Mouse (Mus musculus) kidney, embryonic 16.5 days (tissue): ENCODE measurements at regions not wholly inside any gene's neighbourhood (a gene's known extent, or its start where the extent isn't known, plus 50 kb on each side); places are given as distances from the start of the nearest gene placed in this dataset.

Source experiments
- ATAC-seq: fragments of 200-750 bp; cut with Nextera tagmentation; 2 replicates; pipeline ENCODE4 v1.8.0; 2017; ENCODE audit warnings: moderate TSS enrichment; ENCODE audit not compliant: low FRiP score, low TSS enrichment
- H3K27ac ChIP-seq: fragments of 300-500 bp; sonication (generic); 2 replicates; pipeline ENCODE4 v1.5.1; 2014; ENCODE audit warnings: low read length
- H3K27me3 ChIP-seq: fragments of 300-500 bp; sonication (generic); 2 replicates; pipeline ENCODE4 v1.6.1; 2014; ENCODE audit warnings: low read length, control low read depth, mixed read lengths; ENCODE audit not compliant: insufficient read depth
- H3K36me3 ChIP-seq: fragments of 300-500 bp; sonication (generic); 2 replicates; pipeline ENCODE4 v1.6.1; 2014; ENCODE audit warnings: low read length, control low read depth, mixed read lengths; ENCODE audit not compliant: insufficient read depth
- H3K4me1 ChIP-seq: fragments of 300-500 bp; sonication (generic); 2 replicates; pipeline ENCODE4 v1.6.1; 2014; ENCODE audit warnings: low read length, control low read depth, mixed read lengths; ENCODE audit not compliant: insufficient read depth
- H3K4me2 ChIP-seq: fragments of 300-500 bp; sonication (generic); replicated peaks from 2 replicates; pipeline ENCODE4 v1.6.1; 2014; ENCODE audit warnings: low read depth, low read length
- H3K4me3 ChIP-seq: fragments of 300-500 bp; sonication (generic); 2 replicates; pipeline ENCODE4 v1.5.1; 2014; ENCODE audit warnings: mild to moderate bottlenecking, low read length
- H3K9ac ChIP-seq: fragments of 300-500 bp; sonication (generic); replicated peaks from 2 replicates; pipeline ENCODE4 v1.6.1; 2014; ENCODE audit warnings: low read length
- H3K9me3 ChIP-seq: fragments of 300-500 bp; sonication (generic); 2 replicates; pipeline ENCODE4 v1.6.1; 2016; ENCODE audit warnings: low read length, control low read depth
- WGBS: fragments of 180-500 bp; shearing (Covaris S2); extraction: QIAGEN DNeasy Blood & Tissue Kit; methylation state at CpG from one replicate; pipeline ENCODE4 v1.1.7; 2014; 5-methylcytosine and 5-hydroxymethylcytosine counted together

GRCm38 (mm10) chr7:95734587-95734986 is 436.5 kb upstream of the Tenm4 start:
- Histone ChIP-seq H3K4me2 (no peak overlapping the region), H3K36me3 (no peaks in the 10 kb centered on the region), H3K4me1 (0 out of 2 replicates have a peak, but pooled peaks cover 6% of the 10 kb centered on the region), H3K9me3 (no peaks in the 10 kb centered on the region), H3K9ac (no peak overlapping the region), H3K27ac (no peak overlapping the region), H3K4me3 (no peak overlapping the region), H3K27me3 (no peaks in the 10 kb centered on the region)
- ATAC-seq: no peak
- WGBS: 55% methylated on average over 5 of the region's 5 CpGs

DNA sequence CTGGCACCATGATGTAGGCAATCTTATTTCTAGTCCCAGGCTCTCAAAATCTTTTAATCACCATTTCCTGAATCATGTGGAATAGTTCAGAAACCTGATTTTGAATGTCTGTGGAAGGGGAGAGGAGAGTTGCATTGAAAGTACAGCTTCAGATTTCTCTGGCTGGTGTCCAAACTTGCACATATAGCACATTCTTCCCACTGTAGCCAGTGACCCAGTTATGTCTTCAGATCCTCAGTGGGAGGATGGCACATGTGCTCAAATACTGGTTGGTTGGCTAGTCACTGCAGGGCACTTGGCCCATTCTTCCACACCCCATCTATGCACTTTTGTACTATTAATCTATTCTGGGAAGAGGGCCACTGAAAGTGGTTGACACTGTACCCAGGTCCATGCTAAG is 434.3 kb upstream of the Tenm4 start:
- H3K4me3 ChIP-seq: no peak overlapping the region
- no peaks in the 10 kb centered on the region for H3K36me3 ChIP-seq
- no peaks in the 10 kb centered on the region for H3K9me3 ChIP-seq
- H3K27me3 ChIP-seq: no peaks in the 10 kb centered on the region
- H3K4me1 ChIP-seq: 0 out of 2 replicates have a peak, but pooled peaks cover 6% of the 10 kb centered on the region
- no peak overlapping the region for H3K27ac ChIP-seq
- H3K4me2 ChIP-seq: no peak overlapping the region
- H3K9ac ChIP-seq: no peak overlapping the region
- no peak for ATAC-seq

DNA sequence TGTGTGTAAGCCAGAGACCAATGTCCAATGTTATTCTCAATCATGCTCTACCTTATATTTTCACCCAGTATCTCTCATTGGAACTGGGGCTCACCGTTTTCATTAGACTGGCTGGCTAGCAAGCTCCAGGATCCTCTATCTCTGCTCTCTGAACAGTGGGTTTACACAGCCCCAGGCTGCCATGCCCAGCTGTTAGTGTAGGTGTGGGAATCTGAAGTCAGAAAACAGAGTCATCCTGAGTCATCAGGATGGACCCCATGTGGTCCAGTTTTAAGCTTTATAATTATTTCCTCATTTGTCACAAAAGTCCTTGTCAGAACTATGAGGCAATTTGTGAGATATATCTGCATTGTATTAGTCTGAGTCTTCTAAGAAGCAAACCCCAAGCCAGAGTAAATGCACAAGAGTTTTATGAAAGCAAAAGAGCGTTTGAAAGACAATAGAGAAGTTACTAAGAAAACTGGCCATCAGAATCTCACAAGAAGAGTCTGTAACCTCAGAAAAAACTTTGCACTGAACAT is 432.3 kb upstream of the Tenm4 start:
- ATAC-seq: no peak
- H3K36me3 ChIP-seq: no peaks in the 10 kb centered on the region
- H3K27ac ChIP-seq: no peak overlapping the region
- 89% methylated on average over 2 of the region's 2 CpGs for WGBS
- 0 out of 2 replicates have a peak, but pooled peaks cover 6% of the 10 kb centered on the region for H3K4me1 ChIP-seq
- H3K4me3 ChIP-seq: no peak overlapping the region
- no peaks in the 10 kb centered on the region for H3K27me3 ChIP-seq
- no peak overlapping the region for H3K4me2 ChIP-seq
- H3K9ac ChIP-seq: no peak overlapping the region
- H3K9me3 ChIP-seq: no peaks in the 10 kb centered on the region

GRCm38 (mm10) chr7:95739779-95740178 is 431.3 kb upstream of the Tenm4 start:
- Histone ChIP-seq H3K4me1 (0 out of 2 replicates have a peak, but pooled peaks cover 6% of the 10 kb centered on the region), H3K27me3 (no peaks in the 10 kb centered on the region), H3K36me3 (no peaks in the 10 kb centered on the region), H3K27ac (no peak overlapping the region), H3K4me3 (no peak overlapping the region), H3K9me3 (no peaks in the 10 kb centered on the region), H3K4me2 (no peak overlapping the region), H3K9ac (no peak overlapping the region)
- no peak for ATAC-seq
- WGBS: 82% methylated on average over 5 of the region's 5 CpGs

GRCm38 (mm10) chr7:95758375-95758774 is 412.7 kb upstream of the Tenm4 start:
- H3K36me3 ChIP-seq: no peaks in the 10 kb centered on the region
- 85% methylated on average over 2 of the region's 2 CpGs for WGBS
- no peaks in the 10 kb centered on the region for H3K4me1 ChIP-seq
- H3K9ac ChIP-seq: no peak overlapping the region
- no peak overlapping the region for H3K27ac ChIP-seq
- no peak overlapping the region for H3K4me2 ChIP-seq
- H3K27me3 ChIP-seq: no peaks in the 10 kb centered on the region
- H3K4me3 ChIP-seq: no peak overlapping the region
- no peaks in the 10 kb centered on the region; the same call in 1 of the 2 replicates for H3K9me3 ChIP-seq
- no peak for ATAC-seq

GRCm38 (mm10) chr7:95760945-95761661 is 409.9 kb upstream of the Tenm4 start:
- Histone ChIP-seq H3K4me3 (no peak overlapping the region), H3K9ac (no peak overlapping the region), H3K9me3 (no peaks in the 10 kb centered on the region), H3K36me3 (no peaks in the 10 kb centered on the region), H3K4me2 (no peak overlapping the region), H3K27me3 (no peaks in the 10 kb centered on the region), H3K27ac (no peak overlapping the region), H3K4me1 (no peaks in the 10 kb centered on the region)
- 89% methylated on average over 12 of the region's 12 CpGs for WGBS
- no peak for ATAC-seq

GRCm38 (mm10) chr7:95766356-95767150 is 404.5 kb upstream of the Tenm4 start:
- WGBS: 89% methylated on average over 6 of the region's 6 CpGs
- no peak for ATAC-seq

DNA sequence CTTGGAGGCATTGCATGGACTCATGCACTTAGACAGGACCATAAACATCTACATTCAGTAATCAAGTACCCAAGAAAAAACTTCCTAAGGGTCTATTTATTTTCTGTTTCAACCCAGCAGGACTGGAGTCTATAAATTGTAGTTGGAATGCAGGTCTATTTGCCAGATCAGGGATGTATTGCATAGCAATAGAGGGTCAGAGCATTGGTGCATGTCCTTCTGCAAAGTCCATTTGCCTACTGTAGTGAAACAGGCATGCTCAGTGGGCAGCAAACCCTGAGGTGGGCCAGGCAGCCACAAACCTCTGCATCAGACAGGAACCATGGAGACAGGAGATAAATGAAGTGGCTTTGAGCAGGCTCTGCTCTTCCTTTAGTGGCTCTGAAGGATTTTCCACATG is 386.5 kb upstream of the Tenm4 start:
- H3K27ac ChIP-seq: 0 out of 2 replicates have a peak overlapping the region, but pooled peaks have one; percentile 3
- ATAC-seq: peak; percentile 81
- no peaks in the 10 kb centered on the region for H3K27me3 ChIP-seq
- H3K9ac ChIP-seq: no peak overlapping the region
- H3K4me3 ChIP-seq: no peak overlapping the region
- no peaks in the 10 kb centered on the region for H3K36me3 ChIP-seq
- H3K4me1 ChIP-seq: peaks cover 8% of the 10 kb centered on the region
- H3K9me3 ChIP-seq: no peaks in the 10 kb centered on the region
- no peak overlapping the region for H3K4me2 ChIP-seq

More at GRCm38 (mm10) chr7:95766356-95767150, 404.5 kb upstream of the Tenm4 start:
- no peak overlapping the region for H3K4me3 ChIP-seq
- H3K9me3 ChIP-seq: no peaks in the 10 kb centered on the region
- H3K27me3 ChIP-seq: no peaks in the 10 kb centered on the region
- H3K4me1 ChIP-seq: no peaks in the 10 kb centered on the region
- no peak overlapping the region for H3K4me2 ChIP-seq
- H3K36me3 ChIP-seq: no peaks in the 10 kb centered on the region
- no peak overlapping the region for H3K9ac ChIP-seq
- no peak overlapping the region for H3K27ac ChIP-seq

DNA sequence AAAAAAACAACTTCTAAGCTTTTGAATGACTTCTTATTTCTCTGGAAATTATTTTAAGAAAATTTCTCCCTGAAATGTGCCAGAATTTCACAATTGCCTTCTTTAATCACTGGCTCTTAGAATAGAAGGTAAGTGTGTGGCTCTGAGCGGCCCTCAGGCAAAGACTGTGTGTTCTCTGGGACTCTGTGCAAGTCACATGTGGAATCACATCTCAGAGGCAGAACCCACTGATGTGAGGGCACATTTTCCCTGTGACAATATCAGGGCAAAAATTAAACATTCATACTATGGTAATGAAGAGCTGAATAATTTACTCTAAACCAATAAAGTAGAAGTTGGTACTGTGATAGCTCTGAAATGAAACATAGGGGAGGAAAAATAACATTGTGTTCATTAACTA is 383.5 kb upstream of the Tenm4 start:
- H3K9ac ChIP-seq: no peak overlapping the region
- no peaks in the 10 kb centered on the region for H3K27me3 ChIP-seq
- no peak overlapping the region for H3K27ac ChIP-seq
- no peaks in the 10 kb centered on the region for H3K36me3 ChIP-seq
- no peak for ATAC-seq
- no peaks in the 10 kb centered on the region for H3K9me3 ChIP-seq
- H3K4me1 ChIP-seq: peaks cover 8% of the 10 kb centered on the region
- H3K4me2 ChIP-seq: no peak overlapping the region
- 90% methylated on average over 1 of the region's 1 CpGs for WGBS
- H3K4me3 ChIP-seq: no peak overlapping the region

DNA sequence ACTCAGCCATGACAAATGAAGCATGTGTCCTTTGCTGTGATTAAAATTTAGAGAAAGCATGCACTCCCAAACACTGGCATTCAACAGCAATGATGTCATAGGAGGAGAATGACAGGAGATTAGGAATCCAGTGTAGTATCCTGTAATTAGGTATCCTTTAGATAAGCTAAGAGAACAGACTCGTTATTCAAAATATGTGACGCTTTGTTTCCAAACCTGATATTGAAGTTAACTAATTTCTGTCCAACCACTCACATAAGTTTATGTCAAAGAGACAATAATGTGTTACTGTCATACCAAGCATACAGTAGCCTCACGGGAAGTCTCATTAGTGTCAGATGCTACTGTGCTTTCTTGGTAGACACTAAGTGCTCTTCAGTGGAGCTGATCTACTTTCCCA is 383.1 kb upstream of the Tenm4 start:
- H3K36me3 ChIP-seq: no peaks in the 10 kb centered on the region
- H3K4me3 ChIP-seq: no peak overlapping the region
- H3K27ac ChIP-seq: 0 out of 2 replicates have a peak overlapping the region, but pooled peaks have one; percentile 1
- H3K27me3 ChIP-seq: no peaks in the 10 kb centered on the region
- H3K9me3 ChIP-seq: no peaks in the 10 kb centered on the region
- ATAC-seq: no peak
- H3K4me2 ChIP-seq: no peak overlapping the region
- peaks cover 8% of the 10 kb centered on the region for H3K4me1 ChIP-seq
- no peak overlapping the region for H3K9ac ChIP-seq
- WGBS: 78% methylated on average over 3 of the region's 3 CpGs
